Mouse (Mus musculus): Measurements from ENCODE around the gene Atl3. TPM values are rescaled to one million over a fixed set of nuclear protein-coding genes. Genes with fewer than 3 reads are reported as not detected.

The Atl3 gene
- polyA plus RNA-seq, 1 experiment: 1.6 TPM

DNA sequence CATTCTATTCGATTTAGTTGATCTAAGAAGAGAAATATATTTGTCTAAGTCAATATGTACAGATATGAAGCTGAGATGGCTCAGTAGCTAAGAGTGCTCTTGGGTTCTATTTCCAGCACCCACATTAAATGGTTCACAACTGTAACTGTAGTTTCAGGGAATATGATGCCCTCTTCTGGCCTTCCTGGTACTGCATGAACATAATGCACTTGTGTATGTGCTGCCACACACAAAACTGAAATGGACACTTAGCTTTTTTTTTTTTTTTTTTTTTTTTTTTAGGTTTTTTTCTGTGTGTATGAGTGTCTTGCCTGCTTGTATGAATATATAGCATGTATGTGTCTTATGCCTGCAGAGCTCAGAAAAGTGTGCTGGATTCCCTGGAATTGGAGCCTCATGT lies 29.5 kb downstream of the Atl3 start:
- TF ChIP-seq GATA1 (IDR thresholded peaks at IDR 0.05; ENCODE audit: borderline replicate concordance, low read length): no peak
- no peak for TF ChIP-seq FLI1 (IDR thresholded peaks at IDR 0.05; ENCODE audit: low read length)
- Histone ChIP-seq H3K4me3 (replicated peaks) (no peak overlapping the region), H3K9me3 (no peaks in the 10 kb centered on the region; the same call in 1 of the 2 replicates), H3K36me3 (replicated peaks; ENCODE audit: low read length) (peaks cover 79% of the 10 kb centered on the region), H3K27me3 (replicated peaks) (no peaks in the 10 kb centered on the region), H3K4me1 (peaks cover 26% of the 10 kb centered on the region)

- no peak for TF ChIP-seq FLI1 (IDR thresholded peaks at IDR 0.05; ENCODE audit: low read length)
- TF ChIP-seq GATA1 (IDR thresholded peaks at IDR 0.05; ENCODE audit: borderline replicate concordance, low read length): no peak
- Histone ChIP-seq H3K9me3 (no peaks in the 10 kb centered on the region; the same call in 1 of the 2 replicates), H3K27me3 (replicated peaks) (no peaks in the 10 kb centered on the region), H3K4me1 (peaks cover 28% of the 10 kb centered on the region), H3K4me3 (replicated peaks) (no peak overlapping the region), H3K36me3 (replicated peaks; ENCODE audit: low read length) (peaks cover 79% of the 10 kb centered on the region)
Measured at GRCm38 (mm10) chr19:7523781-7524180, 29.9 kb downstream of the Atl3 start.

DNA sequence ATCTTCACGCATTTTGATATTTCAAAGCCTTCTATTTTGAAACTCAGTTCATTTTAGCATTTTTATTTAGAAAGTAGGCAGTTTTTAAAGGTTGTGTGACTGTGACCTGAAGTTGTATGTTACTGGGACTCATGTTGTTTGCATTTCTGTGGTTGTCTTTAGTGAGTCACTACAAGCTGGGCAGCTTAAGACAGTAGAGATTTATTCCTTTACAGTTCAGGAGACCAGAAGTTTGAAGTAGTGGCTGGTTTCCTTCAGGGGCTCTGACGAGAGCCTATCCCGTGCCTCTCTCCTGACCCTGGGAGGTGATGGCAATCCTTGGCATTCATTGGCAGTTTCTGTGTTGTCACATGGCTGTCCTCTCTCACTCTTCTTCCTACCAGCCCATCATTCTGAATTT lies 31.0 kb downstream of the Atl3 start:
- Histone ChIP-seq H3K36me3 (replicated peaks; ENCODE audit: low read length) (peaks cover 81% of the 10 kb centered on the region), H3K9me3 (no peaks in the 10 kb centered on the region; the same call in 1 of the 2 replicates), H3K4me1 (peaks cover 31% of the 10 kb centered on the region), H3K27me3 (replicated peaks) (no peaks in the 10 kb centered on the region), H3K4me3 (replicated peaks) (no peak overlapping the region)
- TF ChIP-seq FLI1 (IDR thresholded peaks at IDR 0.05; ENCODE audit: low read length) (no peak), GATA1 (IDR thresholded peaks at IDR 0.05; ENCODE audit: borderline replicate concordance, low read length) (no peak)

GRCm38 (mm10) chr19:7528639-7529428 lies 35.0 kb downstream of the Atl3 start:
- peaks cover 31% of the 10 kb centered on the region for H3K4me1 ChIP-seq
- TF ChIP-seq FLI1 (IDR thresholded peaks at IDR 0.05; ENCODE audit: low read length): no peak
- TF ChIP-seq GATA1 (IDR thresholded peaks at IDR 0.05; ENCODE audit: borderline replicate concordance, low read length): no peak

GRCm38 (mm10) chr19:7531906-7532305 lies 38.1 kb downstream of the Atl3 start:
- H3K4me1 ChIP-seq: peaks cover 20% of the 10 kb centered on the region
- H3K4me3 ChIP-seq (replicated peaks): no peak overlapping the region
- peaks cover 93% of the 10 kb centered on the region for H3K36me3 ChIP-seq (replicated peaks; ENCODE audit: low read length)
- H3K27me3 ChIP-seq (replicated peaks): no peaks in the 10 kb centered on the region
- no peaks in the 10 kb centered on the region for H3K9me3 ChIP-seq
- TF ChIP-seq FLI1 (IDR thresholded peaks at IDR 0.05; ENCODE audit: low read length) (no peak), GATA1 (IDR thresholded peaks at IDR 0.05; ENCODE audit: borderline replicate concordance, low read length) (no peak)

More at GRCm38 (mm10) chr19:7528639-7529428, 35.0 kb downstream of the Atl3 start:
- H3K27me3 ChIP-seq (replicated peaks): no peaks in the 10 kb centered on the region
- peaks cover 85% of the 10 kb centered on the region for H3K36me3 ChIP-seq (replicated peaks; ENCODE audit: low read length)
- H3K4me3 ChIP-seq (replicated peaks): no peak overlapping the region
- H3K9me3 ChIP-seq: no peaks in the 10 kb centered on the region

DNA sequence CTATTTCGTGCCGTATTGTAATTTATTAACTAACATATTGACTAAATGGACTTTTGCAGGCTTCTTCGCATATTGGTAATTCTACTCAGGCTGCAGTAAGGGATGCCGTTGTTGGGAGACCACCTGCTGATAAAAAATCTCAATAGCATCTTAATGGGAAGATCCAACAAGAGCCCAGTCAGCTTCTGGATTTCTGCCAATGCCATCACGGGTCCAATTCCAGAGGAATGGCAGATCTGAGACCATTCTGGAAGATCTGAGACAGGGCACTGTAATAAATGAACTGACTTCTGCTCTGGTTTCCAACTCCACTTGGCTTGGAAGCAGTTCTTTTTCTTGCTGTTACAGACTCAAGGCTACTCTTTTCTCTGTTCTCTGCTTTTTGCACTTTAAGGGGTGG lies 40.1 kb downstream of the Atl3 start:
- Histone ChIP-seq H3K36me3 (replicated peaks; ENCODE audit: low read length) (peaks cover 98% of the 10 kb centered on the region), H3K27me3 (replicated peaks) (no peaks in the 10 kb centered on the region), H3K9me3 (no peaks in the 10 kb centered on the region), H3K4me3 (replicated peaks) (no peak overlapping the region), H3K4me1 (peaks cover 4% of the 10 kb centered on the region; the same call in 1 of the 2 replicates)
- TF ChIP-seq FLI1 (IDR thresholded peaks at IDR 0.05; ENCODE audit: low read length): no peak
- TF ChIP-seq GATA1 (IDR thresholded peaks at IDR 0.05; ENCODE audit: borderline replicate concordance, low read length): no peak

DNA sequence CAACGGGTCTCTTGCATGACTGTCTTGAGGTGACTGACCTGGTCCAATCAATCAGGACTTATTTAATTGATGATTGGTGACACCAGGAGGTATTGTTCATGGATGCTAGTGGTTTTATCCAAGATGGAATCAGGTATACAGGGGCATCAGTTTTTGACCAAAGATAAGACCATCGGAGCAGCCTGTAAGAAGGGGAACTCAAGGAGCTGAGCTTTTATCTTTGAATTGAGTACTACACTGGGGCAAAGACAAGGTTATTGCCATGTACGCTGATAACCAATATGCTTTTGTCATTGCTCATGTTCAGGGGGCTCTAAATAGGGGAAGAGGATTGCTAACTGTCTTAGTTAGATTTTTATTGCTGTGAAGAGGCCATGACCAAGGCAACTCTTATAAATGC lies 55.1 kb downstream of the Atl3 start:
- no peaks in the 10 kb centered on the region for H3K27me3 ChIP-seq (replicated peaks)
- TF ChIP-seq GATA1 (IDR thresholded peaks at IDR 0.05; ENCODE audit: borderline replicate concordance, low read length): no peak
- TF ChIP-seq FLI1 (IDR thresholded peaks at IDR 0.05; ENCODE audit: low read length): no peak
- H3K9me3 ChIP-seq: peaks cover under 1% of the 10 kb centered on the region; the same call in 1 of the 2 replicates
- no peaks in the 10 kb centered on the region for H3K36me3 ChIP-seq (replicated peaks; ENCODE audit: low read length)
- peaks cover 40% of the 10 kb centered on the region for H3K4me1 ChIP-seq
- no peak overlapping the region for H3K4me3 ChIP-seq (replicated peaks)

DNA sequence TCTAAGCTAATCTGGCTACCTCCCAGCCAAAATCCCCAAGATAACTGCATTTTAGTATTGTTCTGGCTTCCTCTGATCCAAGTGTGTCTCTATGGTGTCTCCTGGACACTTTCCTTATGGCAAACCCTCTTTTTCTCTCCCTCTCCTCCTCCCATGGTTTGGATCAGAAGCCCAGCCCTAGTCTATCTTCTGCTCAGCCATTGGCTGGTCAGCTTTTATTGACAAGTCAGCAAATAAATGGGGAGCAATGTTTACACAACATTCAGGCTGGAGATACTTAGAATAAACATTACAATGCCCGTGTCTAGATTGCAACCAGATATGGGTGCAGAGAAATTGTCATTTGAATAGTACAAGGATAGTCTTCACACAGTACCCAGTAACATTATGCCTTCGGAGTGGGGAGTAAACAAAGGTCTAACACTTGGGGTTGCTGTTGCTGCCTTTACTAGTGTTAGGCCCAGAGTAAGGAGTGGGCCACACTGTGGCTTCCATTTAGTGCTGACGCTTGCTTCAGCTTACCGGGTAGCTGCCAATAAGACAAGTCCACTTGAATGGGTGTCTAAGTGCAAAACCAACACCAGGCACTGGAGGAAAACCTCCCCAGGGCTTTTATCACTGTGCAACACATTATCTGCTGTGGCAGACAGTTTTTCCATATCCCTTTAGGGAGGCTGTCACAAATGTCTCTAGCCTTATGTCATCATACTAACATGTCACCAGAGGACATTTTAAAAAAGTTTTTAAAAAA lies 57.9 kb downstream of the Atl3 start:
- Histone ChIP-seq H3K4me1 (peaks cover 54% of the 10 kb centered on the region), H3K4me3 (replicated peaks) (peak overlapping the region; percentile 47), H3K36me3 (replicated peaks; ENCODE audit: low read length) (no peaks in the 10 kb centered on the region), H3K9me3 (no peaks in the 10 kb centered on the region), H3K27me3 (replicated peaks) (no peaks in the 10 kb centered on the region)
- TF ChIP-seq GATA1 (IDR thresholded peaks at IDR 0.05; ENCODE audit: borderline replicate concordance, low read length) (no peak; the same call in 2 of the 3 replicates), FLI1 (IDR thresholded peaks at IDR 0.05; ENCODE audit: low read length) (no peak)

DNA sequence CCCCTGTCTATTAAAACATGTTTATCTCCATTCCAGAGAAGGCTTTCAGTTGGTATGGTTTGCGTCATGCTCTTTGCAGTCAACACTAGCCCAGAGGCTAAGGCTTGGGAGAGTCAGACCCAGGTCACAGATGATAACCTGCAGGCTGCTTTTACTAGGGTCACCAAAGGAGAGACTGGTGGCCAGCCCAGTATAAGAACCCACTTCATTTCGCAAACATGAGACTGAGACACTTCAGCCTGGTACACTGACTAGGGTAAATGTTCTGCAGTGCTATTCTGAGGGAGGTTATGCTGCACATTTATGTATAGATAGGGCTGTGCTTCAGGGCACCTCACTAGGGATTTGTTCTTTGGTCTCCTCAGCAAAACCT lies 58.4 kb downstream of the Atl3 start:
- Histone ChIP-seq H3K36me3 (replicated peaks; ENCODE audit: low read length) (no peaks in the 10 kb centered on the region), H3K4me1 (peaks cover 59% of the 10 kb centered on the region), H3K27me3 (replicated peaks) (no peaks in the 10 kb centered on the region), H3K9me3 (no peaks in the 10 kb centered on the region), H3K4me3 (replicated peaks) (peak overlapping the region; percentile 16)
- TF ChIP-seq GATA1 (IDR thresholded peaks at IDR 0.05; ENCODE audit: borderline replicate concordance, low read length) (no peak), FLI1 (IDR thresholded peaks at IDR 0.05; ENCODE audit: low read length) (no peak)

DNA sequence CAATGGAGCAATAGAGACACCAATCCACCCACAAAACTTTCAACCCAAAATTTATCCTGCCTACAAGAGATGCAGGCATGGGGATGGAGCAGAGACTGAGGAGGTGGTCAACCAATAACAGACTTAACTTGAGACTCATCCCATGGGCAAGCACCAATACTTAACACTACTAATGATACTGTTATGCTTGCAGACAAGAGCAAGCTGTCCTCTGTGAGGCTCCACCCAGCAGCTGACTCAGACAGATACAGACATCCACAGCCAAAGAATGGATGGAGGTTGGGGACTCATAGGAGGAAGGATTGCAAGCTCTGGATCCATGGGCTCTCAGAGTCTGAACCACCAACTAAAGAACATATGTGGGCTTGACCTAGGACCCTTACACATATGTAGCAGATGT lies 59.6 kb downstream of the Atl3 start:
- Histone ChIP-seq H3K36me3 (replicated peaks; ENCODE audit: low read length) (no peaks in the 10 kb centered on the region), H3K4me1 (peaks cover 54% of the 10 kb centered on the region), H3K27me3 (replicated peaks) (no peaks in the 10 kb centered on the region), H3K9me3 (no peaks in the 10 kb centered on the region), H3K4me3 (replicated peaks) (no peak overlapping the region)
- TF ChIP-seq GATA1 (IDR thresholded peaks at IDR 0.05; ENCODE audit: borderline replicate concordance, low read length) (no peak), FLI1 (IDR thresholded peaks at IDR 0.05; ENCODE audit: low read length) (no peak)
